Mouse (Mus musculus): ENCODE measurements around the gene Ptx3. TPM values are rescaled to one million over a fixed set of nuclear protein-coding genes. Genes with fewer than 3 reads are reported as not detected.

The Ptx3 gene
- polyA plus RNA-seq, 1 experiment from 2014 or later: 4.7 TPM

GRCm38 (mm10) chr3:66240476-66240875, 20.8 kb downstream of the Ptx3 start:
- no peaks in the 10 kb centered on the region for H3K36me3 ChIP-seq
- H3K9me3 ChIP-seq: no peaks in the 10 kb centered on the region
- H3K27me3 ChIP-seq (replicated peaks): no peaks in the 10 kb centered on the region
- no peak overlapping the region for H3K4me3 ChIP-seq (replicated peaks)
- no peak overlapping the region for H3K27ac ChIP-seq
- ATAC-seq: no peak
- no peak overlapping the region for H3K9ac ChIP-seq
- H3K4me2 ChIP-seq (replicated peaks): no peak overlapping the region
- no peaks in the 10 kb centered on the region for H3K4me1 ChIP-seq (replicated peaks)

- no peaks in the 10 kb centered on the region for H3K4me1 ChIP-seq (replicated peaks)
- WGBS: 86% methylated on average over 7 of the region's 7 CpGs
- H3K36me3 ChIP-seq: no peaks in the 10 kb centered on the region
- no peaks in the 10 kb centered on the region for H3K27me3 ChIP-seq (replicated peaks)
- H3K9ac ChIP-seq: no peak overlapping the region
- no peaks in the 10 kb centered on the region for H3K9me3 ChIP-seq
- H3K4me3 ChIP-seq (replicated peaks): no peak overlapping the region
- no peak for ATAC-seq
- H3K27ac ChIP-seq: no peak overlapping the region
- H3K4me2 ChIP-seq (replicated peaks): no peak overlapping the region
These were observed 32.1 kb downstream of the Ptx3 start for GRCm38 (mm10) chr3:66251842-66252241.

GRCm38 (mm10) chr3:66254504-66255105, 34.9 kb downstream of the Ptx3 start:
- 81% methylated on average over 9 of the region's 9 CpGs for WGBS
- Histone ChIP-seq H3K4me3 (replicated peaks) (no peak overlapping the region), H3K4me2 (replicated peaks) (no peak overlapping the region), H3K36me3 (no peaks in the 10 kb centered on the region), H3K4me1 (replicated peaks) (no peaks in the 10 kb centered on the region), H3K9me3 (no peaks in the 10 kb centered on the region; the same call in 1 of the 2 replicates), H3K27ac (no peak overlapping the region), H3K27me3 (replicated peaks) (no peaks in the 10 kb centered on the region), H3K9ac (no peak overlapping the region)
- no peak for ATAC-seq

GRCm38 (mm10) chr3:66262319-66262718, 42.6 kb downstream of the Ptx3 start:
- 27% methylated on average over 5 of the region's 5 CpGs for WGBS
- Histone ChIP-seq H3K27me3 (replicated peaks) (no peaks in the 10 kb centered on the region), H3K4me3 (replicated peaks) (no peak overlapping the region), H3K4me1 (replicated peaks) (no peaks in the 10 kb centered on the region), H3K27ac (no peak overlapping the region), H3K9ac (no peak overlapping the region), H3K36me3 (no peaks in the 10 kb centered on the region), H3K4me2 (replicated peaks) (no peak overlapping the region), H3K9me3 (no peaks in the 10 kb centered on the region; the same call in 1 of the 2 replicates)
- ATAC-seq: no peak

GRCm38 (mm10) chr3:66263270-66263669, 43.6 kb downstream of the Ptx3 start:
- H3K4me3 ChIP-seq (replicated peaks): no peak overlapping the region
- H3K9me3 ChIP-seq: no peaks in the 10 kb centered on the region; the same call in 1 of the 2 replicates
- ATAC-seq: no peak
- H3K36me3 ChIP-seq: no peaks in the 10 kb centered on the region
- no peak overlapping the region for H3K27ac ChIP-seq
- H3K4me2 ChIP-seq (replicated peaks): no peak overlapping the region
- WGBS: 85% methylated on average over 4 of the region's 4 CpGs
- H3K9ac ChIP-seq: no peak overlapping the region
- H3K27me3 ChIP-seq (replicated peaks): no peaks in the 10 kb centered on the region
- no peaks in the 10 kb centered on the region for H3K4me1 ChIP-seq (replicated peaks)

Other genes with a start within 250 kb of the Ptx3 start
- gene Veph1, start 76.9 kb downstream of the Ptx3 start, polyA plus RNA-seq (2015; fragmentation: Nextera tagmentation; extraction: Ambion mirVana): 0.09 and 0.21 TPM in 2 replicates

All from intestine, embryonic 15.5 days (tissue).